Mouse (Mus musculus): ENCODE data around the gene Rnf19b. TPM values are rescaled to one million over a fixed set of nuclear protein-coding genes. Genes with fewer than 3 reads are reported as not detected.

Gene Rnf19b
- polyA plus RNA-seq, 1 experiment from 2014 or later: 7.2 TPM

GRCm38 (mm10) chr4:129106073-129106472 lies 48.0 kb downstream of the Rnf19b start:
- H3K9me3 ChIP-seq (replicated peaks; ENCODE audit: control insufficient read depth, low read length): no peaks in the 10 kb centered on the region
- H3K4me3 ChIP-seq (replicated peaks; ENCODE audit: low read length): peak overlapping the region; percentile 42
- H3K27ac ChIP-seq (ENCODE audit: low read length): peak overlapping the region; percentile 3; the same call in 1 of the 2 replicates
- WGBS: 29% methylated on average over 9 of the region's 9 CpGs
- peaks cover 9% of the 10 kb centered on the region for H3K4me1 ChIP-seq (ENCODE audit: control insufficient read depth, insufficient read depth, low read length)
- peak overlapping the region; percentile 24; the same call in 1 of the 2 replicates for H3K9ac ChIP-seq (ENCODE audit: low read length)
- H3K27me3 ChIP-seq (ENCODE audit: control insufficient read depth, insufficient read depth, low read length): no peaks in the 10 kb centered on the region
- H3K4me2 ChIP-seq (ENCODE audit: low read depth, low read length): peak overlapping the region; percentile 41
- ATAC-seq (ENCODE audit: insufficient read depth, low FRiP score): no peak
- H3K36me3 ChIP-seq (ENCODE audit: control insufficient read depth, insufficient read depth, low read length): no peaks in the 10 kb centered on the region

GRCm38 (mm10) chr4:129107348-129107899 lies 49.4 kb downstream of the Rnf19b start:
- Histone ChIP-seq H3K27ac (ENCODE audit: low read length) (peak overlapping the region; percentile 71), H3K27me3 (ENCODE audit: control insufficient read depth, insufficient read depth, low read length) (no peaks in the 10 kb centered on the region), H3K4me3 (replicated peaks; ENCODE audit: low read length) (no peak overlapping the region), H3K4me2 (ENCODE audit: low read depth, low read length) (peak overlapping the region; percentile 41), H3K9ac (ENCODE audit: low read length) (no peak overlapping the region), H3K4me1 (ENCODE audit: control insufficient read depth, insufficient read depth, low read length) (peaks cover 9% of the 10 kb centered on the region), H3K36me3 (ENCODE audit: control insufficient read depth, insufficient read depth, low read length) (no peaks in the 10 kb centered on the region), H3K9me3 (replicated peaks; ENCODE audit: control insufficient read depth, low read length) (no peaks in the 10 kb centered on the region)
- WGBS: 60% methylated on average over 10 of the region's 10 CpGs
- peak; percentile 3; the same call in 1 of the 2 replicates for ATAC-seq (ENCODE audit: insufficient read depth, low FRiP score)

- H3K4me1 ChIP-seq (ENCODE audit: control insufficient read depth, insufficient read depth, low read length): peaks cover 9% of the 10 kb centered on the region
- no peak for ATAC-seq (ENCODE audit: insufficient read depth, low FRiP score)
- H3K27ac ChIP-seq (ENCODE audit: low read length): no peak overlapping the region
- no peaks in the 10 kb centered on the region for H3K36me3 ChIP-seq (ENCODE audit: control insufficient read depth, insufficient read depth, low read length)
- H3K27me3 ChIP-seq (ENCODE audit: control insufficient read depth, insufficient read depth, low read length): no peaks in the 10 kb centered on the region
- H3K9me3 ChIP-seq (replicated peaks; ENCODE audit: control insufficient read depth, low read length): no peaks in the 10 kb centered on the region
- H3K9ac ChIP-seq (ENCODE audit: low read length): no peak overlapping the region
- no peak overlapping the region for H3K4me3 ChIP-seq (replicated peaks; ENCODE audit: low read length)
- no peak overlapping the region for H3K4me2 ChIP-seq (ENCODE audit: low read depth, low read length)
- 76% methylated on average over 7 of the region's 7 CpGs for WGBS
Observed at GRCm38 (mm10) chr4:129108624-129109023, 50.6 kb downstream of the Rnf19b start.

- Histone ChIP-seq H3K4me2 (ENCODE audit: low read depth, low read length) (no peak overlapping the region), H3K27ac (ENCODE audit: low read length) (no peak overlapping the region)
- WGBS: 82% methylated on average over 6 of the region's 6 CpGs
Observed at GRCm38 (mm10) chr4:129110804-129111203, 52.7 kb downstream of the Rnf19b start.

GRCm38 (mm10) chr4:129111350-129111749 lies 53.3 kb downstream of the Rnf19b start:
- Histone ChIP-seq H3K27ac (ENCODE audit: low read length) (no peak overlapping the region), H3K4me1 (ENCODE audit: control insufficient read depth, insufficient read depth, low read length) (peaks cover under 1% of the 10 kb centered on the region; the same call in 1 of the 2 replicates)
- WGBS: 51% methylated on average over 11 of the region's 11 CpGs

More at GRCm38 (mm10) chr4:129110804-129111203, 52.7 kb downstream of the Rnf19b start:
- Histone ChIP-seq H3K9me3 (replicated peaks; ENCODE audit: control insufficient read depth, low read length) (no peaks in the 10 kb centered on the region), H3K36me3 (ENCODE audit: control insufficient read depth, insufficient read depth, low read length) (no peaks in the 10 kb centered on the region), H3K4me3 (replicated peaks; ENCODE audit: low read length) (no peak overlapping the region), H3K9ac (ENCODE audit: low read length) (no peak overlapping the region), H3K4me1 (ENCODE audit: control insufficient read depth, insufficient read depth, low read length) (peaks cover 4% of the 10 kb centered on the region), H3K27me3 (ENCODE audit: control insufficient read depth, insufficient read depth, low read length) (no peaks in the 10 kb centered on the region)
- no peak for ATAC-seq (ENCODE audit: insufficient read depth, low FRiP score)

GRCm38 (mm10) chr4:129112231-129112630 lies 54.2 kb downstream of the Rnf19b start:
- Histone ChIP-seq H3K9me3 (replicated peaks; ENCODE audit: control insufficient read depth, low read length) (no peaks in the 10 kb centered on the region), H3K4me1 (ENCODE audit: control insufficient read depth, insufficient read depth, low read length) (no peaks in the 10 kb centered on the region; the same call in 1 of the 2 replicates), H3K9ac (ENCODE audit: low read length) (peak overlapping the region; percentile 44; the same call in 1 of the 2 replicates), H3K36me3 (ENCODE audit: control insufficient read depth, insufficient read depth, low read length) (no peaks in the 10 kb centered on the region), H3K4me3 (replicated peaks; ENCODE audit: low read length) (no peak overlapping the region), H3K4me2 (ENCODE audit: low read depth, low read length) (peak overlapping the region; percentile 25), H3K27ac (ENCODE audit: low read length) (no peak overlapping the region), H3K27me3 (ENCODE audit: control insufficient read depth, insufficient read depth, low read length) (no peaks in the 10 kb centered on the region)
- WGBS: 39% methylated on average over 12 of the region's 13 CpGs
- ATAC-seq (ENCODE audit: insufficient read depth, low FRiP score): 0 out of 2 replicates have a peak, but pooled peaks have one; percentile 8

More at GRCm38 (mm10) chr4:129111350-129111749, 53.3 kb downstream of the Rnf19b start:
- H3K4me2 ChIP-seq (ENCODE audit: low read depth, low read length): no peak overlapping the region
- no peaks in the 10 kb centered on the region for H3K36me3 ChIP-seq (ENCODE audit: control insufficient read depth, insufficient read depth, low read length)
- no peaks in the 10 kb centered on the region for H3K27me3 ChIP-seq (ENCODE audit: control insufficient read depth, insufficient read depth, low read length)
- no peak overlapping the region for H3K9ac ChIP-seq (ENCODE audit: low read length)
- no peak for ATAC-seq (ENCODE audit: insufficient read depth, low FRiP score)
- no peak overlapping the region for H3K4me3 ChIP-seq (replicated peaks; ENCODE audit: low read length)
- no peaks in the 10 kb centered on the region for H3K9me3 ChIP-seq (replicated peaks; ENCODE audit: control insufficient read depth, low read length)

GRCm38 (mm10) chr4:129113083-129113988 lies 55.3 kb downstream of the Rnf19b start:
- Histone ChIP-seq H3K4me1 (ENCODE audit: control insufficient read depth, insufficient read depth, low read length) (no peaks in the 10 kb centered on the region), H3K4me2 (ENCODE audit: low read depth, low read length) (no peak overlapping the region), H3K27ac (ENCODE audit: low read length) (no peak overlapping the region)

GRCm38 (mm10) chr4:129116703-129117102 lies 58.6 kb downstream of the Rnf19b start:
- Histone ChIP-seq H3K27me3 (ENCODE audit: control insufficient read depth, insufficient read depth, low read length) (peaks cover 18% of the 10 kb centered on the region), H3K9me3 (replicated peaks; ENCODE audit: control insufficient read depth, low read length) (no peaks in the 10 kb centered on the region), H3K4me3 (replicated peaks; ENCODE audit: low read length) (no peak overlapping the region), H3K4me1 (ENCODE audit: control insufficient read depth, insufficient read depth, low read length) (peaks cover 5% of the 10 kb centered on the region; the same call in 1 of the 2 replicates), H3K9ac (ENCODE audit: low read length) (no peak overlapping the region), H3K36me3 (ENCODE audit: control insufficient read depth, insufficient read depth, low read length) (no peaks in the 10 kb centered on the region), H3K4me2 (ENCODE audit: low read depth, low read length) (no peak overlapping the region), H3K27ac (ENCODE audit: low read length) (no peak overlapping the region)
- 90% methylated on average over 8 of the region's 8 CpGs for WGBS
- no peak for ATAC-seq (ENCODE audit: insufficient read depth, low FRiP score)

More at GRCm38 (mm10) chr4:129113083-129113988, 55.3 kb downstream of the Rnf19b start:
- no peaks in the 10 kb centered on the region for H3K27me3 ChIP-seq (ENCODE audit: control insufficient read depth, insufficient read depth, low read length)
- ATAC-seq (ENCODE audit: insufficient read depth, low FRiP score): peak; percentile 35; the same call in 1 of the 2 replicates
- no peaks in the 10 kb centered on the region for H3K36me3 ChIP-seq (ENCODE audit: control insufficient read depth, insufficient read depth, low read length)
- no peak overlapping the region for H3K9ac ChIP-seq (ENCODE audit: low read length)
- no peaks in the 10 kb centered on the region for H3K9me3 ChIP-seq (replicated peaks; ENCODE audit: control insufficient read depth, low read length)
- 32% methylated on average over 28 of the region's 28 CpGs for WGBS
- no peak overlapping the region for H3K4me3 ChIP-seq (replicated peaks; ENCODE audit: low read length)

Measured in stomach, embryonic 16.5 days (tissue).